Mouse (Mus musculus): Measurements from ENCODE around the gene Slc24a2.

The Slc24a2 gene

DNA sequence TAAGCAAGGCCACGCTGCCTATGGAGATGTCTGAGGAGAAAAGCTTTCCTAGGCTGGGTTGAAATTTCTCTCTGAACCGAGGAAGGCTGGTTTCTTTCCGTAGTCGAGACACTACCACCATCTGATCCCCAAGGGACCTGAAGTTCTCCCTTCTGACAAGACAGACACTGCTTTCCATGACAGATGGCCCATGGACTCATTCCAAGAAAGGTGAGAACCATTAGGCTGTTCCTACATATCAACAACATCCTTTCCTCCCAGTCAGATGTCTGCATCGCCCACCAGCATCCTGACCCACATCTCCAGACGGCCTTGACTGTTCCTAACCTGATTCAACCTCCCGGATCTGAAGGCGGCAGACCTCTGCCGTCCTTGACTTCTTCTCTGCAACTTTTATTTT lies 187.0 kb downstream of the Slc24a2 start:
- in situ Hi-C loops (cut with MseI, MboI) = no loop called here

DNA sequence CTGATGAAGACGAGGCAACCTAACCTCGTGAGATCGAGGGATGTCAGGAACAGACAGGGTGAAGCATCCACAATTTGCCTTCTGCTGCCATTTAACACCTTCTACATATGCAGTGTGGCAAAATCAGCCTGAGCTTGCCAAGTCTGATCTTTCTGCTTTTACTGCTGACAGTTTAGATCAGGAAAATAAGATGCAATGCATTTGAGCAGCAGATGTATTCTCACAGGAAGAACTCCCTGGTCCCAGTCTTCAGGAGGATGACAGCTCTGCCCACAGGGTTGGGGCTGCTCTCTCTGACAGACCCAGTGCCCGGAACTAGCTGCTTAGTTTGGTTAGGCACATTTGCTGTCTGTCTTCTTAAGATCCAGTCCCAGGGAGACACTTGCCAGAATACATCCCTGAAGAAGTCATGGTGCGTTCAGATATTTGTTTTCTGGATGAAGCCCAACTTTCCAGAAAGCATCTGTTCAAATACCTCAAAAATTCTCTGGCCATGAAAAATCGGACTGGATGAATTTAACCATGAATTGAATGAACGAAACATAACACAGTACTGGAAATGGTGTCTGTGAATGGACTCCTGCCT lies 188.8 kb downstream of the Slc24a2 start:
- in situ Hi-C loops (cut with MseI, MboI) = no loop called here

DNA sequence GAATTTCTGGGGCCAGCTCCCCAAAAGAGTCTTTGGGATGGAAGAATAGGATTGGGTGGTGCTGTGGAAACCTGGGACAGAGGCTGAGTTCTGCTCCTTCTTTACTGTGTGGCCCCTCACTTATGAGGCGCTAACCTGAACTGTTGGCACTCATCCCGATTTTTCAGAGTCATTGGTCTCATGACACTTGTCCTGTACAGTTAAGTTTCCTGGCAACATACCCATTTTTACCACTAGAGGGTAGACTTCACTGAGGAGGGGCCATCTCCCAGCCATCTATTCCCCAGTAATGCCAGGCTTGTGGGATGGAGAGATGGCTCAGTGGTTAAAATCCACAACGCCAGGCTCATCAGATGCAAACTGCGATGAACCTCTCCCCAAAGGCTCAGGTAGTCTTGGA lies 192.7 kb downstream of the Slc24a2 start:
- in situ Hi-C loops (cut with MseI, MboI) = no loop called here

DNA sequence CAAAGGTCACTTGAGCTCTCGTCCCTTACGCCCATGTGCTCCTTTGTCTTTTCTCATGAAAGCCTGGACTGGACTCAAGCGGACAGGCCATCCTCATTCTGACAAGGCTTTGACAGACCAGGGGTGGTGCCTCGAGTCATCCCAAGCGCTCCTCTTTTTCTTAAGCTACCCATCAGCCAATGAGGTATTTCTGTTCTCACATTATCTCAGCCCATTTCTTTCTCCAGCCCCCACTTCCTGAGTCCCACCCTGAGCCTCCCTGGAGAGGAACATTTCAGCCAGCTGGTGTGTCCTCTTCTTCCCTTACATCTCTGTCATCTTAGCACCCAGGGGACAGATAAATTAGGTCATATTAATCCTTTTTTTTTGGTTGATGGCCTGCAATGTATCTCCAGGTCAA lies 193.8 kb downstream of the Slc24a2 start:
- in situ Hi-C loops (cut with MseI, MboI) = no loop called here

DNA sequence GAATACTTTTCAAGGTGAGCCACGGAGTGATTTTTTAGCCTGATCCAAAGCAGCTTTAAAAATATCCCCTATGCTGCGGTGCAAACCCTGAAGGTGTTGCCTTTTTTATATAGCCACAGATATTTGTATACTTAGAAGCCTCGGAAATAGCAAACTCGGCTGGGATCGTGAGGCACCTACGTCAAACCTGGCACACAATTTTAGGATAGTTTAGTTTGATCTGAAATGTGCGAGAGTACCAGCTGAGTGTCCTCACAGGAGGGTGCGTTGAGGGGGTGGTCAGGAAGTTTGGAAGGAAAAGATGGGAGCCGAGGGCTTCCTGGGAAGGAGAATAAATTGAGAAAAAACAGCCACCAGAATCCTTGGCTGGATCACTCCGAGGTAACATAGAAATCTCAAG lies 194.6 kb downstream of the Slc24a2 start:
- in situ Hi-C loops (cut with MseI, MboI) = no loop called here

DNA sequence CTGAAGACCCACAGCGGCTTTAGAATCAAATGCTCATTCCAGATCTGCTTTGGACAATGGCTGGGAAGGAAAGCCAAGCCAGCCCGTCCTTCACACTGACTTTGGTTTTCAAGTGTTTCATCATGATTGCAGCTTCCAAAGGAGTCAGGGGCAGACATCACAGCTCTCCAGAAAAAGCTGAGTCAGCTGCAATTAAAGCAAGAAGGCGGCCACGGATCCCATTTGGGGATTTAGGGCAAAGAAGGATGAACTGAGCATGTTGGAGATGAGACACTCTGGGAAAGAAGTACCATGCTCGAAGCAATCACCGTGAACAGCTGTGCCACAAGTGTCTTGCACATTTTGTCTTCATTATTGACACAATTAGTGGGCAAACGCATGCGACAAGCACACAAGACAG lies 197.6 kb downstream of the Slc24a2 start:
- in situ Hi-C loops (cut with MseI, MboI) = no loop called here

DNA sequence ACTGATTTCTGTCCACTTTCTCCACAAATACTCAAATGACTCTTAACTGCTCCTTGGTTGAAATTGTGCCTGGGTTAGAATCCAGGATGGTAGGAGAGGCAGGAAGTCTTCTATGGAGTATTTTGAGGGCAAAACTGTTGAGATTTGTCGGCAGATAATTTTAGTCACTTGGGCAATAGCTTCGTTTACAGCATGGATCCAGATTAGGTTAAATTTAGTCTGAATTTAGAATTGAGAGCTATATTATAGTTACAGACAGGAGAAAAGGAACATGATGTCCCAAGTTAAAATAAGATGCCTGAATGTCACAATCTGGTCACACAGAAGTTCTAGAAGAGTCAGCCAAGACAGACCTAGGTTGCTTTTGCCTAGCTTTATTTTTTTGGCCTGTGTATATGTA lies 199.2 kb downstream of the Slc24a2 start:
- in situ Hi-C loops (cut with MseI, MboI) = no loop called here

DNA sequence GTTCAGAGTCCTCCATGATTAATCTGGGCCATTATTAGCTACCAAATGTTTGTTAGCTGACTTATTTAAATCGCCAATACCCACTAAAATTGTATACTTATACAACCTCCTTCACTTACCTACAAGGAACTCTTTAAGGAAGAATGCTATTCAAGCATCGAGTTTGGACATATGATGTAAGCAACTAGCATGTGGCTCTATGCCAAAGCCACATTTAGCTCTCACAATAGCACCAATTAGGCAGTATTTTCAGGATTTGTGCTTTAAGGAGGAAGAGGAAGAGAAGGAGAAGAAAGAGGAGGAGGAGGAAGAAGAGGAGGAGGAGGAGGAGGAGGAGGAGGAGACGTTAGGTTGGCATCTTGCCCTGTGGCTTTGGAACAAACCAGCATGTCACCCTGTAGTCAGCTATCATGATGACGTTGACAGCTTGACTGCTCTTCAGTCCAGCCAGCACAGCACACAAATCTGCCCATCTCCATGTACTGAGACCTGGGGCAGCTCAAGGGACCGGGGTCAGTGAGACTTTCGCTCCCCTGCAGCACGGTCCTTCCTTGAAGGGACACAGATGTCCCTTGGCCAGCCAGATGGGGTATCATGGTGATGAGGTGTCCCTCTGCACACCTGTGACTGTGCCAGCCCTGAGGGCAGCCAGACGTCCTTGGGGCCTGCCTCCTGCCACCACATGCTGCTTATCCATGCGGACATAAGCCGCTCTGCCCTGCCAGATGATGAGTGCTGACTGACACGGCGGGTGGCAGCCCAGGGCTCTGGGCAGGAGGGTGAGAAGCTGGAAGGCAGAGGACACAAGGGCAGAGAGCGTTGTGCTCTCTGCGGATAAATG lies 203.7 kb downstream of the Slc24a2 start:
- in situ Hi-C loops (cut with MseI, MboI) = no loop called here

DNA sequence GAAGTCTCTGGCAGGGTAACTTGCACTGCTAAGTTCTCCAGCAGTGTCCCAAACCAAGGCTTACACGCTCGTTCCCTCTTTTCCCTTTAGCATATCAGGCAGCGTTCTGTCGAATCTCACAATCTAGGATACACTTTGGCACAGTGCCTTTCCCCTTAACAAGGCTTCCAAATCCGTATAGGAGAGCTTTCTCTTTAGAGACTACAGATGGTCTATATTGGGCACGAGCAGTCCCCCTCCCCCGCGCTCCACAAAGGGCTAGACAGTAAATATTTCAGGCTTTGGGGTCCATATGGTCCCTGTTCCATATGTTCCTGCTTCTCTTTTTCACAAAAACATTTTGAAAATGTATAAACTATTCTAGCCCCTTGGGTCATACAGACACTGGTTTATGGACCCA lies 205.7 kb downstream of the Slc24a2 start:
- in situ Hi-C loops (cut with MseI, MboI) = no loop called here

DNA sequence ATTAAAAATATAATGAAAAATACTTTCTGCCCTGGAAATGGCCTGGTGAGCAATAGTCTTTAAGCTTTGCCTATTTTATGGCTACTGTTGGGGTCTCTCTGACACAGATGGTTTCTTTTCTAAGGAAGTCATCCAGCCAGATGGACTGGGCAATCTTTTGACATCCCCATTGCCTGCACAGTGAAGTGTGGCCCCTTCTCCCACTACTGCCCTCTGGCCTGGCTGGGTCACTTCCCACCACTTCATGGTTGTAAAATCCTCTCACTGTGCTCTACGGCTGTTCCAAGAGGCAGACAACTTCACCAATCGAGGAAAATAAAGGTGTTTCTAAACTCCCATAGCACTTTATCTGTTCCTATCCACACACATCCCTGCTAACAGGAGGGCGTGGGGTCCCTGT lies 208.7 kb downstream of the Slc24a2 start:
- in situ Hi-C loops (cut with MseI, MboI) = no loop called here

DNA sequence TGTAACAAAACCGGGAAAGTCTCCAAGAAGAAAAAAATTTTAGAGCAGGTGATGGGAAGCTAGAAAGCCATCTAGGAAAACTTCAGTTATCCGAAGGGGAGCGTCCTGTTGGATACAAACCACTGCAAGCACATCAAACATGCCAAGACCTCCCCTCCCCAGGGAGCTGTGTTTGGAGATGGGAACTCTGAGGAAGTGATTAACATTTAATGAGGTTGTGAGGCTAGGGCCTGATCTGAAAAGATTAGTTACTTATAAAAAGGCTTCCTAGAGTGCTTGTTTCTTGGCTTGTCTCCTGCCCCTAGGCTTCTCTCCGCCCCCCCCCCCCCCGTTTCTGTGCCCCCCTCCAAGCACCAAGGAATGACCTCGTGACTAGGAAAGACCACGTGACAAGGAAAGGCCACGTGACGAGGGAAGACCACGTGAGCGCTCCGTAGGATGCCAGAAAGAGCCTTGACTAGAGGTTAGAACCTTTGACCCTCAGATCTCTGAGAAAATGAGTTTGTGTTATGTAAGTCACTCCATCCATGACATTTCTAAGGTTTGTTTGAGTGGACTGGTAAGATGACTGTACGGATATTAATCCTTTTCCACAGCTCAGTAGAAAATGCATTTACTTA lies 210.7 kb downstream of the Slc24a2 start:
- in situ Hi-C loops (cut with MseI, MboI) = no loop called here

DNA sequence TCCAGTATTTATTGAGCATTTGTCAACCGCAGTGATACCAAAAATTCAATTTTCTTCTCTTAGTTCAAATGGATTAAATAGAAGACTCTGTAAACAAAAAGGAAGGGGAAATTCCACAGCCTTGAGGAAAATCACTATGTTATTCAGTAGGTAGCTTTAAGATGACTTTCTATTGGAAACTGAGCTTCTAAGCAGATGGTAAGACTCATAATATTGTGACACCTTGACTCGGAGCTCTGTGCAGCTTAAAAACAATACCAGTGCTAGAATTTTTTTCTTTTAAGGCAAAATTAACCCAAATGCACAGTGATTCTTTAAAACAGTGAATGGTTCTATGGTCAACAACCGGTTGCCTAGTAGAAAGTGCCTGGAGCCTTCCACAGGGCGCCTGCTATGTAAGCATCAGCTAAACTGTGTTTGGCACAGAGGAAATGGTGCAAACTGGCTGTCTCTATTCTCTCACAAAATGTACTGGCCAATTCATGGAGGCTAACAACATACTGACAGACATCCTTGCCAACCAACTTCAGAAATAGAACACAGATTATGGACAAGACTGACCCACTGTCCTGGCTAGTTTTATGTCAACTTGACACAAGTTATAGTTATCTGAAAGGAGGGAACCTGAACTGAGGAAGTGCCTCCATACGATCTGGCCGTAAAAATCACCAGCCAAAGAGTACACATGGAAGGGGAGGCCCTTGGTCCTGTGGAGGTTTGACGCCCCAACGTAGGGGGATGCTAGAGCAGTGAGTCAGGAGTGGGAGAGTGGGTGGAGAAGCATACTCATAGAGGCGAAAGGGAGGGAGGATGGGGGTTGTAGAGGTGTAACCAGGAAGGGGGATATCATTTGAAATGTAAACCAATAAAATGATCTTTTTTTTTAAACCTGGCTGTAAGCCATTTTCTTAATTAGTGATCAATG lies 211.9 kb downstream of the Slc24a2 start:
- in situ Hi-C loops (cut with MseI, MboI) = no loop called here

DNA sequence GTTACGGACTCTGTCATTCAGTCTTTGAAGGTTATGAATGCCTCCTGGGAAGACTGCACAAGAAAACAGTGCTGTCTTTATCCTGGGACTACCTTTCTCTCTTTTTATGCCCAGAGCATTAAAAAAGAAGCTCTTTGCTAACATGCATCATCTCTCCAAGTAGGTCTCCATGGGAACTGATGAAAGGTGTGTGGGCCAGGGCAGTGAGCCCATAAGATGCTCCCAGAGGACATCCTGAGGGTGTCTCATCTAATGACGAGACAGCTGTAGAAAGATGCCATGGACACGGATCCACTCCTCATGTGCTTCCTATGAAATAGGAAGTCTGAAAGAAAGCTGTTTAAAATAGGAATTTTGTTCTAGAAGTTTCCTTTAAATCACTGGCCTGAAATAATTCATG lies 212.8 kb downstream of the Slc24a2 start:
- in situ Hi-C loops (cut with MseI, MboI) = no loop called here

DNA sequence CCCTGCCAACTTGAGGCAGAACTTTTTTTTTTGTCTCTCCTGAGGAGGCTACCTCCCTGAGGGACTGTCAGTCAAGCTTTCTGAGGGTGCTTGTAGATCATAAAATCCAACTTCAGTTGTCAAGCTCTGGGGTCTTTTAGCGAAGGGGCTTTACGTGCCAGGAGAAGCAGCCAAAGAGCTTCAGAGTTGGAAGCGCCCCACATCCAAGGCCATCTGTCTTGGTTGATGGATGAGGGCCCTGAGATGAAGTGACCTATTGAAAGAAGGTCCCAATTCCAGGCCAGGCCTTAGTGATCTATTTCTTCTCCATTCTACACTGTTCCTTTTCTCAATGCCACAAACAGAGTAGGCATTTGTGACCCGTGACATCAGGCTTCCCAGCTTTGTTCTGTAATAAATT lies 214.5 kb downstream of the Slc24a2 start:
- in situ Hi-C loops (cut with MseI, MboI) = no loop called here

DNA sequence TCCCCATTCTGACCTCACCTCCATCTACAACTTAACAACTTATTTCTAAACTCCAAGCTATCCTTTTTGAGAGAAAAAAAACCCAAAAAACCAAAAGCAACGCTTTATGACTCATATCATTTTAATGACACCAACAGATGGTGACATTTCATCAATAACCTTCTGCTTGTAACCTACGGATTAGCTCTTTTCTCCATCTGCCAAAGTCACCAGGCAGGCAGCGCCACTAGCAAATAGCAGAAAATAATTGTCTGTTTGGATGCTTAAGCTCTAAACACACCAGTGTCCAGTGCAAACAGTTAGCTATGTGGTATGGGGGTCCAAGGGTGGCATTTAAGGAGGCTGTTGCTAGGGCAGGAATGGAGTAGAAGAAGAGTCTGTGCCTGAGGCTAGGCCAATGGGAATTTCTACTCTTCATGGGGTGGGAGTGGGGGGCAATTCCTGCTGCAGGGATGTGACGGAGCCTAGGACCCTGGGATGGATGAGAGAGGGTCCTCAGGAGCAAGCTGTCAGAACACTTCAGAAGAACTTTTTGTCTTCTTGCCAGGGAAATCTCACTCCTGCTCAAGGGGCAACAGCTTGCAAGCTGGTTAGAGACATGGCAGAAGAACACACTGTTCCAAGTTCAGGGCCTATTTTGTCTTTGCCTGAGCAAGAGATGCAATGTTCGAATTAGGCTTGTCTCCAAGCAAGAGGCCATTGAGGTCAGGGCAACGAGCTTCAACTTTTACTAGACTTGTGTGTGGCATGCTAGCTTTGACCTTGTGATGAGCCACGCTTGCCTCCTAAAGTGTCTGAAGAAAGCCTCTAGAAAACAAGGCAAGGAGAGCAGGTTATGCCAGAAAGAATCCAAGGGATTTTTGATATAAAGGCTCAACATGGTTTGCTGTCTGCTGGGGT lies 216.3 kb downstream of the Slc24a2 start:
- in situ Hi-C loops (cut with MseI, MboI) = no loop called here

DNA sequence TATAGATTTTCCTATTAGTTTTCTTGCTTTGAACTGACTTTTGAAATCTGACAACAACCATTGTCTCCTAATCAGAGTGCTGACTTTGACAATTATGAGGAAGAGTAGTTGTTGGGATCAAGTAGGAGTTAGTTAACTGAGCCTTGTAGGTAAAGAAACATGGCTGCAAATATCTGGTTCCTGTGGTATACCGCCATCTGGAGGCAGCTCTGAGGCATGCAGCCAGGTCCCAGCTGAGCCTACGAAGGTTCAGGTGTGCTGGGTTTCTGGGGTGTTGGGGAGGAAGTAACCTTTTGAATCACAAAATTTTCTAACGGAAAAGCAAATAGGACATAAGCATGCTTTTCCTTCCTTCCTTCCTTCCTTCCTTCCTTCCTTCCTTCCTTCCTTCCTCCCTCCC lies 237.8 kb downstream of the Slc24a2 start:
- in situ Hi-C loops (cut with MseI, MboI) = no loop called here

DNA sequence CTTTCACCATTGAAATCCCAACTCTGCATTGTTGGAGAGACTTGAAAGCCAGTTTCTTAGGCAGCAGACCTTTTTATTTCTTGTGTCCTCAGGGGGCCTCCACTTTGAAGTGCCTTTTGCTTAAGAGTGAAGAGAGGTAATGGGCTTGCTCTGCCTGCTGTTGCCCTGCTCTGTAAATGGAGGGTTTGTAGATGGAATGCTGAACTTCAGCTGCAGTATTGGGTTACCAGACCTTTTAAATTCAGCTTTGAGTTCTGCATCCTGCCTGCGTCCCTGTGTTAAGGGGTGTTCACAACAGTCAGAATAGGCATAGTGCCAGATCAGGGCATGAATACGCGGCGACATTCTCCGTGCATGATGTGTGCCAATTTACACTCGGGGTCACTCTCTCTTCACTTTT lies 241.0 kb downstream of the Slc24a2 start:
- in situ Hi-C loops (cut with MseI, MboI) = no loop called here

DNA sequence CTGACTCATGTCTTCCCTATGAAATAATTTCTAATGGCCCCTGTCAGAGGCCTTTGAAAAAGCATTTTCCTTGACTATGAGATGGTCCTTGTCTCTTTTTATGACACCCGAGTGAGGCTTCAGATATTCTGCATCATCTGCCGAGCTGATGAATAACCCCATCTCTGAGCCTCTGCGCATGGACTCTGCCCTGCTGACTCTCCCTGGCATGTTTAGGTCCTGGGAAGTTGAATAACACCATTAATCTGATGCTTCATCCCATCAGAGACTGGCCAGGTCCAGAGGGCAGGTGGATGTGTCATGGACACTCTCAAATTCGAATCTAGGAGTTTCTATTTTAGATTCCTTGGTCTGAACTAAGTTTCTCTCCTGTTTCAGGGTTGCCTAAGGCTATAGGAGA lies 242.4 kb downstream of the Slc24a2 start:
- in situ Hi-C loops (cut with MseI, MboI) = no loop called here

DNA sequence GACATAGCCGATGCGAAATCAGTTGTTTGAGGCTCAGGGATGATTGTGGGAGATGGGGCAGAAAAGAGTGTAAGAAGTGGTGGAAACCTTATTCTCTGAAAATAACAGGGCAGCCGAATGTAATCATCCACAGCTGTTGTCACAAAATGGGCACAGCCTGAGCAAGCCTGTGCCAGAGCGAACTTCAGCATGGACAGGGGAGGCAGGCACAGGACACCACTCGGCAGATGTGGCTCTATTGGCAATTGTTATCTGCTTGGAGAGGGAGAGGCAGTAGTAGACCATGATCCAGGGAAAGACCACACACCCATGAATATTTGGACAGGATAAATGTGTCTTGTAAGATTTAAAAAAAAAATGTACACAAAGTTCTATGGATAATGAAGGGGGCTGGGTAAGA lies 253.0 kb downstream of the Slc24a2 start:
- in situ Hi-C loops (cut with MseI, MboI) = no loop called here

DNA sequence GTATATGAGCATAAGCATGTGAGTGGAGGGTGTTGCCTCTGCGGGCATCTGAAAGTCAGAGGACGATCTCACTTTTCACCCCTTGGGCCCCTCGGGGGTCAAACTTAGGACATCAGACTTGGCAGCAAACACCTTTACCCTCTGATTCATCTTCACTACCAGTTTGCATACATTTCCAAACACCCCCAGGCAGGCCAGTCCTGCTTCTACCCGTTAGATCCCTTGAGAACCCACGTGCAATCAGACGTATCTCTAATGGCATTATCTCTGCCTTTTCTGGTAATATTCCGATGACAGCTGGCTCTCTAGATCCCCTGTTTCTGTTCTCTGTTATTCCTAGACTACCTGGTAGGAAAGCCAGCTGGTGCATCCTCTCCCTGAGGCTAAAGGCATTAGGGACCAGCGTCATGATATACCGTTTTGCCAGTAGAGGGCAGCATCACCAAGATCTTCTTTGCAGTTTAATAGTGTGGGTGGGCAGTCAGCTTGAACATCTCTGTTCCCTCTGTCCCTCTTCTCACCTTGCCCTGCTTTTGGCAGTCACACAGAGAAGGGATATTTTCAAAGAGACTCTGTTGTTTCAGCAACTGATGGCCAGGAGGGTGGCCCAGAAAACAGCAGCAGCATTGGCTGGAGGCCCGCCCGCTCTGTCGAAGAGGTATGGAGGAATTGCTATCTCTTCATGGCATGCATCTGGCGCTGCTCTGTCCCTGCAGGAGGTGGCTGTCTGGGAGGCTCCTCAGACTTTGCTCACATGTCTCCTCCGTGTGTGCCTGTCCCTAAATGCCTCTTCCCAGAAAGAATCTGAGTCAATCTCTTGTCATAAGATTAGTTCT lies 272.5 kb downstream of the Slc24a2 start:
- in situ Hi-C loops (cut with MseI, MboI) = no loop called here
